Mouse (Mus musculus) bone marrow macrophage, adult 2 months (primary cell): ENCODE measurements at regions not wholly inside any gene's neighbourhood (a gene's known extent, or its start where the extent isn't known, plus 50 kb on each side); places are given as distances from the start of the nearest gene placed in this dataset.

Experiments
- CTCF ChIP-seq: IDR thresholded peaks from 2 replicates; pipeline ENCODE4 v1.5.1; 2012; ENCODE audit warnings: low read depth, mild to moderate bottlenecking, low read length, moderate library complexity
- POLR2A ChIP-seq: IDR thresholded peaks from 2 replicates; pipeline ENCODE4 v1.6.1; 2012; ENCODE audit warnings: mild to moderate bottlenecking, low read depth, low read length, borderline replicate concordance

- TF ChIP-seq CTCF (no peak), POLR2A (no peak)
Observed at GRCm38 (mm10) chr5:73796201-73796600, 145.0 kb downstream of the Spata18 start.
